Mouse (Mus musculus): ENCODE measurements around the gene Mlf1.
A peak's percentile ranks its signal among the peaks of the same experiment; 100 is the strongest.

The Mlf1 gene

DNA sequence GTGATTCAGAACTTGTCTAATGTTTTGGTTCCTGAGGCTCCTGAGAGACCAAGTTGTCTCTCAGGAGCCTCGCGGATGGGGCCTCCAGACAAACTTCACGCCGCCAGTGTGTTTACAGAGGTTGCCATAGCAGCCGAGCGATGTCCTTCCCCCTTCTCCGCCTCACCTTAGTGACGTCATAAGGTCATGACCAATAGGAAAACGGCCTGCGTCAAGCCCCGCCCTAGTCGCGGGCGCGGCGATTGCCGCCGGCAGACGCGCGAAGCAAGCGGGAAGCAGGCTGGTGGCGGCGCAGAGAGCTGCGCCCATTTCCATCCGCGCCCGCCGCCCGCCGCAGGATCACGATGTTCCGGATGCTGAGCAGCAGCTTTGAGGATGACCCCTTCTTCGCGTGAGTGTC lies at the start of gene Mlf1:
Gene Mlf1 (plus strand): TSS at position 226 of the 400 bp plus-strand sequence.
- peak; percentile 79 to 83 for DNase-seq

DNA sequence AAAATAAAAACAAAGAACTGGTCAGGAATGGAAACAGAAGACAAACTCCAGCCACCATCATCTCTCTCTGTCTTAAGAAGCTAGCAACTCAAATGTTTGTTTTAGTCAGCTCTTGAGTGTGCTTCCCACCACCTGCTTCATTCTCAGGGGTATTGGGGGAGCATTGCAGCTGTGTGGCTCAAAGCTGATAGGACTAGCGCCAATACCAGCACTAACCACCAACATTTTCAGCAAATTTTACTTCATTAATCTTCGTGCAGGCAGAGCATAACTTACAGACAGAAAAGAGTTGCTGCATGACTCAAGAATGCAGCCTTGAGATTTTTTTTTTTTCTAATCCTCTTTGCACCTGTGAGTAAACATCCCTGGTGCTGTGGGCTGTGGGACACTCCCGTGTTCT lies 34.3 kb upstream of the Mlf1 start:
- DNase-seq: no peak

DNA sequence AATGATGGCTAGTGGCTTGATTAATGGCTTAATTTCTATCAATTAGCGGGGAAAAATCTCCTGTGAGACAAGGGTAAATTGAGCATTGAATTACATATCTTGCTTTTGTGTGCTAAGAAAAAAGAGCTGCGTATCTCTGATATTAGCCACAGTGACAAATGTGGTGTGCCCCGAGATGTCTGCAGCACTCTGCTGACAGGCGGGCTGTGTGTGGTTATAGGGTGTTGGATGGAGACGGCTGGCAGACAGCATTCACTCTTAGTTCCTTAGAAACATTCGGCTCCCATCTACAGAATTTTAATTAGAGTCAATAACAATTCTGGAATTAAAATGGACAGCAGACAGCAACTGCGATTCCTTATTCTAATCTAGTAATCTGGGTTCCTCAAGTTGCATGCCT lies 33.0 kb upstream of the Mlf1 start:
- DNase-seq: no peak

- DNase-seq: no peak
Observed at GRCm38 (mm10) chr3:67343004-67343662, 30.8 kb upstream of the Mlf1 start.

GRCm38 (mm10) chr3:67344599-67344998 lies 29.3 kb upstream of the Mlf1 start:
- DNase-seq: peak; percentile 22 to 34

DNA sequence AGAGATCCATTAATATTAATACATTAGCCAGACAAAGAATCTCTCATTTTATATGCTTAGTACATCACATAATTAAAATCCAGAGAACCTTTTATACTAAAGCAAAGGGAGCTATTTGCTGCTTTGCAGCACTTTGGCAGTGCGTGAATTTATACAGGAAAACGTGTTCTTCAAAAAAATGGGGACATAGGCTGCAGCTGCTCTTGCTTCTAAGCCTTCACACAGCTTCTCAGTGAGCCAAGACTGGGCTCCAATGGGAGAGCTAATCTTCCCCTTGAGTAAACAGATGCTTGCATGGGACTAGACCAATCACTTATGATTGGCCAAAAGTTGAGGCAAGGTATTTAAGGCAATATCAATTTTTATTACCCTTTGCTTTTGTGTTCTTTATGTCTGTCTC lies 27.2 kb upstream of the Mlf1 start:
- DNase-seq: no peak

DNA sequence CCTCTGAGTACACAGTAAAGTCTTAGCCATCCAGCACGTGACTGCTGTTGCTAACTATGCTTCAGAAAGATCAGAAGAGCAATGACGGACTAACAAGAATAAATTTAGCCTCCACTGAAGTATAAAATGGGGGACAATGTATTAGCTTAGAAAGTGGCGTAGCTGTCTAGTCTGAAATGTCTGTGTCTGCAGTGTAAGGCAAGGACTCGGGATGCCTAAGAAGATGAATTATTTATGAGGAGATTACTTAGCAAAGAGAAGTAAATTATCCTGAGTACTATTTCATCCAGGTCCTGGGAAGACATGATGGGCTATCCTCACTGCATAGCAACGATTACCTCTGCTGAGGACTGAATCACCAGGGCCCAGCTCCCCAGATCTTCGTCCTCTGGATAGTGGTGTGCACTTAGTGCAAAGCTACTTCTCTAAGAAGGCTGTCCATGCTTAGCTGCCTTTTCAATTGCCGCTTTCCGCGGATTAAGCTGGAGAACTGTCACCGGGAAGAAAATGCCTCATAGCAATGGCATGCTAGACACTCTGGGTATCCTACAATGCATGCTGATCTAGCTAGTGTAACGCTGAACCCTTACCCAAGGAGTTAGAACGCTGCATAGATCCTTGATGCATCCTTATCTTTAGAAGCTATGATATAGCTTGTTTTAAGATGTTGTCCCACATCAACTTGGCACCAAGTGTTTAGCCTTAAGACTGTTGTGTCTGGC lies 22.3 kb upstream of the Mlf1 start:
- DNase-seq: no peak

GRCm38 (mm10) chr3:67352128-67352762 lies 21.7 kb upstream of the Mlf1 start:
- DNase-seq: peak; percentile 7 to 9

- DNase-seq: no peak
Observed at GRCm38 (mm10) chr3:67352763-67353149, 21.1 kb upstream of the Mlf1 start.

DNA sequence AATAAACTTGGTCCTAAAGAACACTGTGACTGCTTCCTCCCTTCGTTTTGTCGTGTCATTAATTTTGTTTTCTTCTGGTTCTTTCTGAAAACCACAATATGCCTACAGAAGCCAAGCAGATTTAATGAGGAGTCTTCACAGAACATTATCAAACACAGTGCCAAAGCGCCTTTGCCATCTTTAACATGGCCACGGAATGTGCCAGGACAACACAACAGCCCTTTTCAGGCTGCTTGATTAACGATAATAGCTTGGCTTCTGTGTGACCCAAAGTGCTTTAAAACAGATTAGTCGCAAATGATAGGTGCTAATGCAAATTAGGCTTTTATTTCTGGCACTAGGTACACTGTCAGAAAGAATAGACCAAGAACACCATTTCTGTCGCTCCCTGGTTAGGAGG lies 15.5 kb upstream of the Mlf1 start:
- DNase-seq: no peak

GRCm38 (mm10) chr3:67366087-67366892 lies 7.6 kb upstream of the Mlf1 start:
- no peak for DNase-seq

- no peak for DNase-seq
Observed at GRCm38 (mm10) chr3:67367481-67367880, 6.4 kb upstream of the Mlf1 start.

GRCm38 (mm10) chr3:67369407-67370079 lies 4.4 kb upstream of the Mlf1 start:
- no peak for DNase-seq

- no peak for DNase-seq
Observed at GRCm38 (mm10) chr3:67372194-67372593, 1.7 kb upstream of the Mlf1 start.

DNA sequence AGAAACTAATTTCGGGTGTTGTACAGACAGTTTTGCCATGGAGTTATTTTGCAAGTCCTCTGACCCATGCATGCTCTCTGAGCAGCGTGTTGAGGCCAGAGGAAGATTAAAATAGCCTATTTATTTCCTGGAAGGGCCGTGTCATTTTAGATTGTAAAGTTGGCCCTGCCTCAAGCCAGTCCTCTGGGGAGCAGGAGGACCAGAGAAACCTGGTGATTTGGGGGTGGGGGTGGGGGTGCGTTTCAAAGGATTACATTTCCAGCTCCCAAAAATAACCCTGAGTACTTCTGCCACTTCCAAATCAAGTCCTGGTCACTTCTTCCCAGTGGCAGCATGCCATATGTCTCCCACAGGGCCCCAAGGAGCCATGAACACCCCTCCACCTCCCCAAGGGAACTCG lies 1.1 kb upstream of the Mlf1 start:
- DNase-seq: no peak

GRCm38 (mm10) chr3:67374360-67374778 lies 472 bp downstream of the Mlf1 start:
- DNase-seq: no peak

DNA sequence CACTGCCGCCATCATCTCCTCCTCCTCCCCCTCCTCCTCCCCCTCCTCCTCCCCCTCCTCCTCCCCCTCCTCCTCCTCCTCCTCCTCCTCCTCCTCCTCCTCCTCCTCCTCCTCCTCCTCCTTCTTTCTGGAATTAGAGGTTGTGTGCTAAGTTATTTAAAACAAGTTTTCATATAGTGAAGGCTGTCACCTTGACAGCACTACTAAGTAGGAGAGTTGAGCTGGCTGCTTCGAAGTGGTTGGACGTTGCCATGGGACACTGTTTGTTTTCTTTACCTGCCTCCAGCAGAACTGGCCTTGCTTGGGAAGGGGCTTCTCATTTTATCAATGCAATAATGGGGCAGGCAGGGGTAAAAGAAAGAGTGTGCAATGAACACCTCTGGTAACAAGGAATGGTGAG lies 1.2 kb downstream of the Mlf1 start, which contains the start of gene Gm17402:
Gene Gm17402 (minus strand): TSS at position 101 of the 400 bp plus-strand sequence.
- no peak for DNase-seq

- DNase-seq: no peak
Observed at GRCm38 (mm10) chr3:67378215-67378614, 4.3 kb downstream of the Mlf1 start.

DNA sequence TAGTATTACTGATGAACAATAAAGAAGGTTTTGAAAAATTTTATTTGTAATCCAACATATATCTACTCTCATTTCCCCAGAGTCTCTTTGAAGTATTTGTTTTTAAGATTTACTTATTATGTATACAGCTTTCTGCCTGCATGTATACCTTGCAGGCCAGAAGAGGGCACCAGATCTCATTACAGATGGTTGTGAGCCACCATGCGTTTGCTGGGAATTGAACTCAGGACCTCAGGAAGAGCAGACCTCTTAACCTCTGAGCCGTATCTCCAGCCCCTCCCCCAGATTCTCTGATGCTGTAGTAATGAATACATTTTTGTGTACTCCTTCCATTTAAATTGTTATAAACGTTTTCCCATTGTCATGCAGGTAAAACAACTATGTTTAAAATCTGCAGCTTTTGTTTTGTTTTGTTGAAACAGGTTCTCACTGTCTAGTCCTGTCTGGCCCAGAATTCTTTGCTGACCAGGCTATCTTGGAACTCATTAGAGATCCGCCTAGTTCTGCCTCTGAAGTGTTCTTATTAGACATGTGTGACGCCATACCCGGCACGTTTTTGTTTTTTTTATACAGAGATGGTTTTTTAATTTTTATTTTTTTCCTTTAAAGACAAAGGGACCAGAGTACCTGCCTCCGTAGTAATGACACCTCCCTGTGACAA lies 55.6 kb downstream of the Mlf1 start:
- DNase-seq: no peak

GRCm38 (mm10) chr3:67429999-67430380 lies 56.1 kb downstream of the Mlf1 start, which contains the start of gene Gfm1:
Gene Gfm1, plus strand, starts transcription at chr3:67430096.
- peak; percentile 84 to 86 for DNase-seq

DNA sequence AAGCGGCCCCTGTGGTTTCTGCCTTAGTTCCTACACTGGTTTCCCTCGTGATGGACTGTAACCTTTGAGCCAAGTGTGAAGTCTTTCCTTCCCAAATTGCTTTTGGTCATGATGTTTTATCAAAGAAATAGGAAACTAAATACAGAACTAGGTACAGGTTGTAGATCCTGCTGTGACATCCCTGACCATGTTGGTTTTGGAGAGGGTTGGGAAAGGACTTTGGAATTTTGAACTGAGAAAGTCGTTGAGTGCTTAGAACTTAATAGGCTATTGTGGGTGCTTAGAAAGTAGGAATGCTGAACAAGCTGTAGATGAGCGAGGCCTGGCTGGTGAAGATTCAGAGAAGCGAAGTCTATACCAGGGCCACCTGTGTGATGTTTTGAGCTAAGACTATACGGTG lies 60.1 kb downstream of the Mlf1 start:
- no peak for DNase-seq

DNA sequence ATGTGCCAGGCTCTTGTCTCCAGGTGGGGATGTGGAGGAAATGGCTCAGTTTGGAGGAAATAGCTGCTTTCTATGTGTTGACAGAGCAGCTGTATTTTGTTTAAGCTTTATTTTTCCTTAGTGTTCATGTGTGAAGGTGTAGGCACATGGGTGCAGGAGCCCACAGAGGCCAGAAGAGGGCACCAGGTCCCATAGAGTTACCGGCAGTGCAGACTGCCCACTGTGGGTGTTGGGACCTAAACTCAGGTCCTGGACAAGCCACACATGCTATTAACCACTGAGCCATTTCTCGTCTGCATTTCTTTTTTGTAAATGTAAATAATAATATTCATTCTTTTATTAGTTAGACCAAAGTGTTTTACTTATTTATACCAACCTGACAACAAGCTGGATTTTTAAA lies 73.2 kb downstream of the Mlf1 start:
- DNase-seq: no peak

All from thymus, postnatal 36 days (tissue).